11 mouse cellular contexts compared by ENCODE assay signal in genomic region chr7:19784764-19785535, GRCm38 (mm10). TPM values are rescaled to one million over a fixed set of nuclear protein-coding genes. Genes with fewer than 3 reads are reported as not detected.
DNase-seq lines count a peak whose midpoint lies in the region; ATAC-seq and TF ChIP-seq lines count a peak whose summit lies in the region.
"Had no signal": no experiment of that assay in that cellular context is flagged by ENCODE, and none has a peak within 500 bp of the region (broad histone marks: within the 10 kb centered on the region; RNA-seq: fewer than 3 reads in every experiment).

No protein-coding gene starts in this region.

- no peak overlapping the region for H3K4me2 ChIP-seq in heart, postnatal 0 days (ENCODE audit: low read depth, low read length)
- no peak overlapping the region for H3K4me2 ChIP-seq in liver, embryonic 15.5 days

- TF ChIP-seq EP300 in heart, postnatal 0 days (IDR thresholded peaks at IDR 0.05; ENCODE audit: low read depth), result no peak

- H3K27ac ChIP-seq in heart, postnatal 0 days (ENCODE audit: low read depth), result no peak overlapping the region
- H3K27ac ChIP-seq in thymus, adult 2 months (ENCODE audit: control insufficient read depth, insufficient read depth, low read length), result no peak overlapping the region
- no peak overlapping the region for H3K27ac ChIP-seq in liver, embryonic 15.5 days (replicated peaks)

- no peaks in the 10 kb centered on the region for H3K27me3 ChIP-seq in heart, postnatal 0 days (ENCODE audit: control insufficient read depth, insufficient read depth, low read length)
- H3K27me3 ChIP-seq in thymus, adult 2 months (ENCODE audit: control insufficient read depth, insufficient read depth, low read length), result no peaks in the 10 kb centered on the region
- H3K27me3 ChIP-seq in liver, embryonic 15.5 days, result peaks cover 9% of the 10 kb centered on the region; the same call in 1 of the 2 replicates

- H3K4me1 ChIP-seq in heart, postnatal 0 days (ENCODE audit: control insufficient read depth, insufficient read depth), result 0 out of 2 replicates have a peak, but pooled peaks cover 4% of the 10 kb centered on the region
- H3K4me1 ChIP-seq in thymus, adult 2 months (replicated peaks; ENCODE audit: control insufficient read depth, insufficient read depth, low read length), result peaks cover 11% of the 10 kb centered on the region
- H3K4me1 ChIP-seq in liver, embryonic 15.5 days (replicated peaks), result peaks cover 30% of the 10 kb centered on the region

- ATAC-seq in heart, postnatal 0 days (ENCODE audit: insufficient read depth, low read depth), result no peak
- peak; percentile 55 for ATAC-seq in liver, embryonic 15.5 days (ENCODE audit: insufficient read depth)
- ATAC-seq in cerebellum, adult (ENCODE audit: insufficient number of reproducible peaks, low FRiP score, low TSS enrichment), result no peak

- no peaks in the 10 kb centered on the region for H3K36me3 ChIP-seq in heart, postnatal 0 days (replicated peaks; ENCODE audit: control insufficient read depth, insufficient read depth, low read length)
- H3K36me3 ChIP-seq in thymus, adult 2 months (ENCODE audit: control insufficient read depth, insufficient read depth, low read length), result no peaks in the 10 kb centered on the region
- H3K36me3 ChIP-seq in liver, embryonic 15.5 days (replicated peaks), result no peaks in the 10 kb centered on the region

- 22% methylated on average over 11 of the region's 11 CpGs for WGBS in heart, postnatal 0 days
- WGBS in thymus, adult 2 months, result 48% methylated on average over 11 of the region's 11 CpGs
- 24% methylated on average over 11 of the region's 11 CpGs for WGBS in liver, embryonic 15.5 days (ENCODE audit: insufficient replicate concordance)

- no peak overlapping the region for H3K9ac ChIP-seq in heart, postnatal 0 days (replicated peaks; ENCODE audit: low read depth, low read length)
- no peak overlapping the region for H3K9ac ChIP-seq in liver, embryonic 15.5 days

- no peak for TF ChIP-seq POLR2A in thymus, adult 2 months (IDR thresholded peaks at IDR 0.05; ENCODE audit: control insufficient read depth, extremely low read depth, insufficient read depth, low read length, poor library complexity)

- intact Hi-C loops in heart, postnatal 14 days (cut with DNase I), result loop anchor here (5.0 kb wide), 1 partner anchor 118 kb away; the partner anchor contains the start of gene Clptm1

- DNase-seq in heart, postnatal 0 days (ENCODE audit: low spot score), result no peak
- DNase-seq in heart, postnatal 14 days, result no peak
- DNase-seq in thymus, adult 2 months, result no peak
- DNase-seq in thymus, adult 18-20 months, result no peak
- DNase-seq in yolk sac, embryonic 10.5 days (ENCODE audit: low spot score), result peak; percentile 87
- no peak for DNase-seq in layer of hippocampus, postnatal 14 days (ENCODE audit: low spot score in 2 of 2)

- H3K4me3 ChIP-seq in heart, postnatal 0 days (ENCODE audit: low read depth, low read length), result no peak overlapping the region
- no peak overlapping the region for H3K4me3 ChIP-seq in thymus, adult 2 months (ENCODE audit: control insufficient read depth, insufficient read depth, low read length)
- H3K4me3 ChIP-seq in liver, embryonic 15.5 days (replicated peaks), result no peak overlapping the region

- peak; percentile 35; the same call in 1 of the 2 replicates for TF ChIP-seq CTCF in heart, postnatal 0 days (IDR thresholded peaks at IDR 0.05; ENCODE audit: low read depth)
- peak; percentile 74 for TF ChIP-seq CTCF in thymus, adult 2 months (IDR thresholded peaks at IDR 0.05; ENCODE audit: borderline replicate concordance, control insufficient read depth, extremely low read depth, insufficient read depth, low read length, poor library complexity)

- no peaks in the 10 kb centered on the region for H3K9me3 ChIP-seq in heart, postnatal 0 days (replicated peaks; ENCODE audit: control insufficient read depth, low read length)
- H3K9me3 ChIP-seq in liver, embryonic 15.5 days (replicated peaks), result no peaks in the 10 kb centered on the region

RNA-seq across cellular contexts. Expression of gene Cblc, which starts 11.7 kb away (rescaled TPM):
- 0.35 TPM in 1 of 2 replicates, not detected in the other for total RNA-seq in heart, postnatal 0 days (2014; rRNA removed; ENCODE audit: low replicate concordance)
- polyA plus RNA-seq in heart, postnatal 0 days (2015; fragmentation: Nextera tagmentation; extraction: Ambion mirVana), result 0.36 and 0.37 TPM in 2 replicates
- total RNA-seq in heart, postnatal 14 days (2021), result not detected
- polyA plus RNA-seq in thymus, adult 2 months (2012; rRNA removed), result 2.4 and 2.8 TPM in 2 replicates
- 3.5 and 3.8 TPM in 2 replicates for polyA plus RNA-seq in liver, embryonic 15.5 days (2015; fragmentation: Nextera tagmentation; extraction: Ambion mirVana)
- total RNA-seq in layer of hippocampus, postnatal 14 days (2021), result not detected
- total RNA-seq: left cerebral cortex, adult 8-10 months; monocyte, adult 5-6 weeks had no signal
- polyA plus RNA-seq: heart, embryonic 14.5 days had no signal

RNA-seq across cellular contexts. Expression of gene Bcam, which starts 14.1 kb away (rescaled TPM):
- 697 and 786 TPM in 2 replicates for total RNA-seq in heart, postnatal 0 days (2014; rRNA removed; ENCODE audit: low replicate concordance)
- polyA plus RNA-seq in heart, postnatal 0 days (2015; fragmentation: Nextera tagmentation; extraction: Ambion mirVana), result 293 and 303 TPM in 2 replicates
- total RNA-seq in heart, postnatal 14 days (2021), result 100 to 1,000 TPM; 225 to 236 TPM
- 36.4 and 55.5 TPM in 2 replicates for polyA plus RNA-seq in thymus, adult 2 months (2012; rRNA removed)
- polyA plus RNA-seq in liver, embryonic 15.5 days (2015; fragmentation: Nextera tagmentation; extraction: Ambion mirVana), result 10.3 and 11.3 TPM in 2 replicates
- total RNA-seq in layer of hippocampus, postnatal 14 days (2021), result 10 to 100 TPM in 1 of 2 experiments, 1 to 10 TPM in 1; 8.8 to 14.0 TPM
- total RNA-seq: monocyte, adult 5-6 weeks had no signal

RNA-seq across cellular contexts. Expression of gene Nectin2, which starts 34.7 kb away (rescaled TPM):
- total RNA-seq in heart, postnatal 0 days (2014; rRNA removed; ENCODE audit: low replicate concordance), result 76.5 and 81.3 TPM in 2 replicates
- 43.6 and 44.8 TPM in 2 replicates for polyA plus RNA-seq in heart, postnatal 0 days (2015; fragmentation: Nextera tagmentation; extraction: Ambion mirVana)
- total RNA-seq in heart, postnatal 14 days (2021), result 10 to 100 TPM; 37.2 to 39.7 TPM
- 10.0 and 11.4 TPM in 2 replicates for polyA plus RNA-seq in thymus, adult 2 months (2012; rRNA removed)
- 15.2 and 19.5 TPM in 2 replicates for polyA plus RNA-seq in liver, embryonic 15.5 days (2015; fragmentation: Nextera tagmentation; extraction: Ambion mirVana)
- total RNA-seq in layer of hippocampus, postnatal 14 days (2021), result 10 to 100 TPM; 11.6 to 12.7 TPM
- total RNA-seq: monocyte, adult 5-6 weeks had no signal

RNA-seq across cellular contexts. Expression of gene Bcl3, which starts 37.6 kb away (rescaled TPM):
- total RNA-seq in heart, postnatal 0 days (2014; rRNA removed; ENCODE audit: low replicate concordance), result 1.7 and 6.7 TPM in 2 replicates
- 1.6 and 2.0 TPM in 2 replicates for polyA plus RNA-seq in heart, postnatal 0 days (2015; fragmentation: Nextera tagmentation; extraction: Ambion mirVana)
- 1 to 10 TPM; 3.9 to 4.5 TPM for total RNA-seq in heart, postnatal 14 days (2021)
- polyA plus RNA-seq in thymus, adult 2 months (2012; rRNA removed), result 54.4 and 67.2 TPM in 2 replicates
- polyA plus RNA-seq in liver, embryonic 15.5 days (2015; fragmentation: Nextera tagmentation; extraction: Ambion mirVana), result 4.7 and 5.3 TPM in 2 replicates
- total RNA-seq in layer of hippocampus, postnatal 14 days (2021), result under 1 TPM; 0.38 to 0.78 TPM

Comparison
In these comparisons a context has a peak if more than half of its experiments do, and no peak if none do; other contexts are left out.
1. RNA of gene Bcam, which starts 14.1 kb away (total RNA-seq): 697 to 786 TPM in heart, postnatal 0 days and 225 to 236 TPM in heart, postnatal 14 days; 8.8 to 14.0 TPM in layer of hippocampus, postnatal 14 days; every median in the first group is over 10 times any median in the second.